Mouse (Mus musculus) embryonic stem cell, embryonic (primary cell): ENCODE measurements around the gene Spindoc.

Experiments used
- CTCF ChIA-PET, 4 experiments: fragments of 300-600 bp in 2 of 4; fragments of 350-600 bp in 2 of 4; sonication (Branson Sonifier 250); formaldehyde crosslinking; loops; one replicate each; lab custom pipeline; 2022; ENCODE audit warnings: inconsistent platforms in 2 of 4; lab: Charles Lee
- POLR2A ChIA-PET, 4 experiments: fragments of 300-600 bp in 2 of 4; fragments of 350-600 bp in 2 of 4; sonication (Branson Sonifier 250); formaldehyde crosslinking; loops; one replicate each; lab custom pipeline; 2022; ENCODE audit warnings: antibody characterized with exemption in 4 of 4, inconsistent platforms in 1 of 4; lab: Charles Lee

Gene Spindoc

GRCm38 (mm10) chr19:7382903-7383865 is at the start of gene Spindoc:
Gene Spindoc (minus strand): TSS chr19:7382994.
- CTCF ChIA-PET = no interaction called here
- POLR2A ChIA-PET = interaction anchor here (0.6 to 6.7 kb wide), 24 partner anchors 9 to 1340 kb away, joined by 3 to 49 read pairs (median 5); partner anchors contain the start of genes 2700081O15Rik (in 1 of the 4), Mark2 (in 1 of the 4) and Slc3a2 (in 1 of the 4)

- POLR2A ChIA-PET = interaction anchor here in 2 of 4 experiments (0.7 to 1.5 kb wide), 5 partner anchors 9 to 160 kb away, joined by 3 to 4 read pairs (median 3); no protein-coding TSS in a partner anchor
- CTCF ChIA-PET = no interaction called here
Observed at GRCm38 (mm10) chr19:7425398-7425775, 42.6 kb upstream of the Spindoc start.

- ChIA-PET CTCF (interaction anchor here in 2 of 4 experiments (0.6 to 1.1 kb wide), 2 partner anchors 12 to 145 kb away, joined by 3 to 4 read pairs; no protein-coding TSS in a partner anchor), POLR2A (interaction anchor here in 3 of 4 experiments (0.6 to 1.5 kb wide), 13 partner anchors 9 to 183 kb away, joined by 3 to 5 read pairs (median 3); partner anchors contain the start of gene Naa40 (in 1 of the 3))
Observed at GRCm38 (mm10) chr19:7424590-7425397, 42.0 kb upstream of the Spindoc start.

- ChIA-PET POLR2A (interaction anchor here in 2 of 4 experiments (0.6 to 1.5 kb wide), 12 partner anchors 10 to 183 kb away, joined by 3 to 5 read pairs (median 3); partner anchors contain the start of gene Naa40 (in 1 of the 2)), CTCF (interaction anchor here in 2 of 4 experiments (0.6 to 1.1 kb wide), 2 partner anchors 12 to 145 kb away, joined by 3 to 4 read pairs; no protein-coding TSS in a partner anchor)
Observed at GRCm38 (mm10) chr19:7424131-7424530, 41.3 kb upstream of the Spindoc start.

- CTCF ChIA-PET = interaction anchor here in 1 of 4 experiments (2.0 kb wide), 1 partner anchor 13 kb away, joined by 7 read pairs; no protein-coding TSS in a partner anchor
- POLR2A ChIA-PET = interaction anchor here in 3 of 4 experiments (0.8 to 1.5 kb wide), 9 partner anchors 10 to 177 kb away, joined by 3 to 5 read pairs (median 3); no protein-coding TSS in a partner anchor
Observed at GRCm38 (mm10) chr19:7423656-7424030, 40.8 kb upstream of the Spindoc start.

GRCm38 (mm10) chr19:7423028-7423655 is 40.3 kb upstream of the Spindoc start:
- CTCF ChIA-PET = interaction anchor here in 2 of 4 experiments (0.8 to 2.0 kb wide), 3 partner anchors 13 to 159 kb away, joined by 3 to 7 read pairs (median 3); no protein-coding TSS in a partner anchor
- POLR2A ChIA-PET = interaction anchor here in 3 of 4 experiments (0.6 to 2.0 kb wide), 11 partner anchors 8 to 205 kb away, joined by 3 to 12 read pairs (median 4); partner anchors contain the start of genes Atl3 (in 1 of the 3), Cox8a (in 1 of the 3) and Rtn3 (in 1 of the 3)

GRCm38 (mm10) chr19:7422656-7423027 is 39.8 kb upstream of the Spindoc start:
- ChIA-PET CTCF (interaction anchor here in 2 of 4 experiments (0.8 to 2.0 kb wide), 4 partner anchors 14 to 159 kb away, joined by 3 to 7 read pairs (median 3); no protein-coding TSS in a partner anchor), POLR2A (interaction anchor here in 3 of 4 experiments (0.6 to 2.0 kb wide), 22 partner anchors 8 to 383 kb away, joined by 3 to 12 read pairs (median 4); partner anchors contain the start of genes Atl3 (in 1 of the 3), Cox8a (in 1 of the 3), Rtn3 (in 1 of the 3) and Stip1 (in 1 of the 3))

GRCm38 (mm10) chr19:7421602-7422591 is 39.1 kb upstream of the Spindoc start:
- CTCF ChIA-PET = interaction anchor here in 2 of 4 experiments (0.8 to 2.0 kb wide), 4 partner anchors 15 to 158 kb away, joined by 3 to 7 read pairs (median 3); no protein-coding TSS in a partner anchor
- POLR2A ChIA-PET = interaction anchor here in 3 of 4 experiments (0.5 to 2.0 kb wide), 29 partner anchors 9 to 1443 kb away, joined by 3 to 12 read pairs (median 3); partner anchors contain the start of genes Cox8a (in 2 of the 3), Rtn3 (in 2 of the 3), Atl3 (in 1 of the 3) and Mark2 (in 1 of the 3)

- ChIA-PET CTCF (interaction anchor here in 1 of 4 experiments (0.7 kb wide), 1 partner anchor 16 kb away, joined by 3 read pairs; no protein-coding TSS in a partner anchor), POLR2A (interaction anchor here in 3 of 4 experiments (0.5 to 2.0 kb wide), 19 partner anchors 10 to 1444 kb away, joined by 3 to 12 read pairs (median 4); partner anchors contain the start of genes Cox8a (in 1 of the 3), Mark2 (in 1 of the 3) and Rtn3 (in 1 of the 3))
Observed at GRCm38 (mm10) chr19:7420841-7421601, 38.2 kb upstream of the Spindoc start.

GRCm38 (mm10) chr19:7420108-7420507 is 37.3 kb upstream of the Spindoc start:
- ChIA-PET CTCF (interaction anchor here in 2 of 4 experiments (0.6 to 0.7 kb wide), 3 partner anchors 115 to 362 kb away, joined by 3 to 4 read pairs (median 3); no protein-coding TSS in a partner anchor), POLR2A (interaction anchor here in 3 of 4 experiments (0.6 to 1.8 kb wide), 13 partner anchors 9 to 201 kb away, joined by 3 to 5 read pairs (median 3); no protein-coding TSS in a partner anchor)

GRCm38 (mm10) chr19:7419134-7419533 is 36.3 kb upstream of the Spindoc start:
- POLR2A ChIA-PET = interaction anchor here (0.6 to 3.1 kb wide), 23 partner anchors 11 to 1336 kb away, joined by 3 to 16 read pairs (median 4); partner anchors contain the start of genes Otub1 (in 1 of the 4), Rcor2 (in 1 of the 4), Rtn3 (in 1 of the 4) and Slc3a2 (in 1 of the 4)
- CTCF ChIA-PET = interaction anchor here in 3 of 4 experiments (0.6 to 2.3 kb wide), 6 partner anchors 74 to 398 kb away, joined by 3 to 9 read pairs (median 5); partner anchors contain the start of gene Rcor2 (in 1 of the 3)

GRCm38 (mm10) chr19:7417911-7418849 is 35.4 kb upstream of the Spindoc start:
- POLR2A ChIA-PET = interaction anchor here (0.5 to 3.1 kb wide), 78 partner anchors 9 to 1378 kb away, joined by 3 to 35 read pairs (median 4); partner anchors contain the start of genes Otub1 (in 2 of the 4), Rcor2 (in 2 of the 4), Cox8a (in 1 of the 4) and Naa40 (in 1 of the 4)
- CTCF ChIA-PET = interaction anchor here (0.5 to 2.3 kb wide), 44 partner anchors 8 to 1368 kb away, joined by 3 to 10 read pairs (median 4); partner anchors contain the start of genes Cox8a (in 1 of the 4), Mark2 (in 1 of the 4), Naa40 (in 1 of the 4) and Rcor2 (in 1 of the 4)
